Mouse (Mus musculus) cerebellum, postnatal 4 days (tissue): ENCODE measurements around the gene Trio.
"Not testable (repeated sequence)": the region's sequence is repeated elsewhere in the genome, so short reads cannot be mapped to it uniquely, and the experiment has no call there.

Source experiments
- DNase-seq, 2 experiments: peaks; one replicate each; pipeline ENCODE4 v3.0.0; 2022; ENCODE audit warnings: low spot score in 2 of 2, mixed read lengths in 1 of 2

Gene Trio

DNA sequence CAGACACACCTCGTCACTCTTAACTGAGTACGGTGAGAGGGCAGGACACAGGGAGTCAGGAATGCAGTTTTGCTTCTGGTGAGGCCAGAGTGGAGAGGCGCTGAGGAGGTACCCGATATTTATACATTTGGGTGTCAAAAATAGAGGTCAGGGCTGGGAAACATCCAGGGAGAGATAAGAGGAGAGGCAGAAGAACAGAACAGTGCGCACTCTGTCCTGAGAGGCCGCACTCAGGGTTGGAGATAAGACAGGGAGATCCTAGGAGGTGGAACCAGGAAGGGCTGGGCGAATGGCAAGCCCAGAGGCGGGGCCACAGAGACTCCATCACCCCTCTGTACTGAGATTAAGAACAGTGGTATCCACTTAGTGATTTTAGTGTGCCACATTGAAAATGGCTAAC, 185.1 kb downstream of the Trio start:
- DNase-seq, result no peak

DNA sequence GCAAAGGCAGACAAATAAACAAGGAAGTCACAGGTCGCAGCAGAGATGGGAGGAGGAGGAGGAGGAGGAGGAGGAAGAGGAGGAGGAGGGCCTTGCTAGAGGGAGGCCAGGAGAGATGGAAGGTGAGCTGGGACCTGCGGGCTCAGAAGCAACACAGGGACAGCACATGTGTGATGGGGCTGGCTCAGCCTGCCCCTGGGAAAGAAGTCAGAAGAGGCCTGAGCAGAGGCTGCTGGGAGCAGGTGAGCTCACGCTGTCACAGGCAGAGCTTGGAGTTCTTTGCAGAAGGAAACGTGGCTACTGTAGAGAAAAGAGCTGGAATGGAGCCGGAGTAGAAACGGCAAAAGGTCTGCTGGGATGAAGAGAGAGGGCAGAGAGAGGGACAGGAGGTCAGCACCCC, 185.5 kb downstream of the Trio start:
- no peak for DNase-seq

DNA sequence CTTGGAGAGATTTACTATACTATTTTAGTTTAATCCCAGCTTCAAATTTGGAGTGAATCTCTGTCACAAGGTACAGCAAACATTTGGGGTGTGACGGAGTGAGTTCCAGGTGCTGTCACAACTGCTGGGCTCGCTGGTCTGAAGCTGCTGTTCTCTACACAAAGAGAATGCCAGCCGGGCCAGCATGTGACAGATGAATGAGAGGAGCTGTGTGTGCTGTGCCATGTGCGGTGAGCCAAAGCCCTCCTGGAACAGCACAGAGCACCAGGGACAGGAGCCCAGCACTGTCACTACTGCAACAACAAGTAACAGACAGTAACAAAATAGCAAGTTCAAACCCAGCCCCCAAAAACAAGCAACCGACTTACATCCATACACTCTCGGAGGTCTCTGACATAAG, 194.0 kb downstream of the Trio start:
- no peak for DNase-seq

DNA sequence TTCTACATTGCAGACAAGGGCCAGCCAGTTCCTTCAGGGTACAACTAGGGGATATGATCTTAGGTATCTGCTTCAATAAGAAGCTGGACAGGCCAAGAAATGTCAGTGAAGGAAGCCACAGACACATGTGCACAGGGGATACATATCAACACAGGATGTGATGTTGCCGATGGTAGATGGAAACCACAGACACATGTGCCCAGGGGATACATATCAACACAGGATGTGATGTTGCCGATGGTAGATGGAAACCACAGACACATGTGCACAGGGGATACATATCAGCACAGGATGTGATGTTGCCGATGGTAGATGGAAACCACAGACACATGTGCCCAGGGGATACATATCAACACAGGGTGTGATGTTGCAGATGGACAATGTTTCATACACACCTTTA, 197.8 kb downstream of the Trio start:
- not testable (repeated sequence) for DNase-seq

DNA sequence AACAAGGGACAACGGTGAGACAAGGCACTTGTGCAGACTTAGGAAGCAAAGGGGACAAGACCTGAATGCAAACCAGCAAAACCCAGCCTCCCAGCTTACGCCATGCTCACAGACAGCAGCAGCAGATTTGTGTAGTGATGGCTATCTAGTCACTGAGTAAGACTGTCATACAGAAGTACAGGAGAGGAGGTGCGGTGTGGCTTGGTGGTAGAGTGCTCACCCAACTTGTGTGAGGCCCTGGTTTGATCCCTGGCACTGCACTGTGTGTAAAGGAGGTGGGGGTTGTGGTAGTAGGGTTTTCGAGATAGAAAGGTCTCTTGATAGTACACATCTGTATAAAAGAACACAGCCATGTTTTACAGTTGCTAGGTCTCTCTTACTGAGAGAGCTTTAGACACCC, 198.8 kb downstream of the Trio start:
- no peak for DNase-seq

DNA sequence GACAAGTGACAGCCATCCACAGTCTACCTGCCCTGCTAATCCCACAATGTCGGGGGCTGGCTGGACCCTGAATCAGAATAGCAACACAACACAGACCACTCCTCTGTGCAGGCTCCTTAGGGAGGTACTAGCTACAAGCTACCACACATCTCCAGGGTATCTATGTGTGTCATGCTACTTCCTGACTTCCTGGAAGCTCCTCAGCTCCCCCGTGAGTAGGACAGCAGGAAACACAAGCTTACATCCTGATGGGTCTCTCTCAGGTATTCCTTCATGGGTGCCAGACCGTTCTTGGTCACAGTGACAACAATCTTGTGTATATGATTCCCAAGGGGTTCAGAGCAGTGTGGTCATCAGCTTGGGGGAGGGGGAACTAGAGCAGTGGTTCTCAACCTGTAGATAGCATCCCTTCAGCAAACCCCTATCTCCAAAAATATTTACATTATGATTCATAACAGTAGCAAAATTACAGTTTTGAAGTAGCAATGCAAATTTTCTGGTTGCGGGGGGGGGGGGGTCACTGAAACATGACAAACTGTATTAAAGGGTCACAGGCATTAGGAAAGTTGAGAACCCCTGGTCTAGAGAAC, 199.5 kb downstream of the Trio start:
- no peak for DNase-seq

DNA sequence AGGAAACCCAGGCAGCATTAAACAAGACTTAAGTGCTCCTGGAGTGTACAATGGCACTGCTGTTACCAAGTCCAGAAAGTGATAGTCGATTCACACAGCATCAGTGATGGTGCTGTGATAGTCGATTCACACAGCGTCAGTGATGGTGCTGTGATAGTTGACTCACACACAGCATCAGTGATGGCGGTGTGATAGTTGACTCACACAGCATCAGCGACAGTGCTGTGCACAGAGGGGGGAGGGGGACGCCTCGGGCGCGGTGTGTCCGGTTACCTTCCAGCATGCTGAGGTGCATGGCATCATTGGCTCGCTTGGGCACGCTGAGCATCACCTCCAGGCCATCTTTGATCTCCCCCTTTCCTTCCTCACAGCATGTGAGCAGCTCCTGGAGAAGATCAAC, 200.3 kb downstream of the Trio start:
- DNase-seq, result no peak

DNA sequence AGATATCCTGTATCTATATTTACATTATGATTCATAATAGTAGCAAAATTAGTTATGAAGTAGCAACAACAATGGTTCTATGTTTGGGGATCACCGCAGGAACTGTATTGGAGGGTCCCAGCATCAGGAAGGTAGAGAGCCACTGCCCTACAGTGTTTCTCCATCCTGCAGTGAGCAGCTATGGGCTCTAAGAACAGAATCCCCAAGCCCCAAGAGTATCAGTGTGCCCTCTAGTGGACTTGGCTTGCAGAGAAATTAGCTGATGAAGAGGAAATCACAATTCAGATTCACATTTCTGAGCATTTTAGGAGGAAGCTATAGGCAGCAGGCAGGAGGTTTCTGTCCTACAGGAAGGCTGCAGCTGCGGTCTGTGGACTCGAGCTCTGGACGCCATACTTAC, 202.1 kb downstream of the Trio start:
- DNase-seq, result no peak

DNA sequence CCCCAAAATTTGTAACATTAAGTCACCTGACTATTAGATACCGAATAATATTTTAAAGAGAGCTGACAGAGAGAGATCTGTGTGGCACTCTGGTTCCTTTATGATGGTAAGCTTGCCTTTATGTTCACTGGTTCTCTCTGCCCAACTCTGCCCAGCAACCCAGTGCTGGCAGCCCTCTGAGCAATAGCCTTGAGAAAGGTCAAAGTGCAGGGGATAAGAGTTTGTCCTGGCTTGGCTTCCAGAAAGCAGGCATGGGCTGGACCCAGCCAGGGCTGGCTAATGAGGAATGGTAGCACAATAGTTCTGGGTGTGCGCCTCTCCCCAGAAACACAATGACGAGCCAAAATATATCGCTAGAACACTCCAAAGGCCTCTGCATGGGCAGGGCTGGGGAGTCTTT, 203.2 kb downstream of the Trio start:
- DNase-seq, result no peak

DNA sequence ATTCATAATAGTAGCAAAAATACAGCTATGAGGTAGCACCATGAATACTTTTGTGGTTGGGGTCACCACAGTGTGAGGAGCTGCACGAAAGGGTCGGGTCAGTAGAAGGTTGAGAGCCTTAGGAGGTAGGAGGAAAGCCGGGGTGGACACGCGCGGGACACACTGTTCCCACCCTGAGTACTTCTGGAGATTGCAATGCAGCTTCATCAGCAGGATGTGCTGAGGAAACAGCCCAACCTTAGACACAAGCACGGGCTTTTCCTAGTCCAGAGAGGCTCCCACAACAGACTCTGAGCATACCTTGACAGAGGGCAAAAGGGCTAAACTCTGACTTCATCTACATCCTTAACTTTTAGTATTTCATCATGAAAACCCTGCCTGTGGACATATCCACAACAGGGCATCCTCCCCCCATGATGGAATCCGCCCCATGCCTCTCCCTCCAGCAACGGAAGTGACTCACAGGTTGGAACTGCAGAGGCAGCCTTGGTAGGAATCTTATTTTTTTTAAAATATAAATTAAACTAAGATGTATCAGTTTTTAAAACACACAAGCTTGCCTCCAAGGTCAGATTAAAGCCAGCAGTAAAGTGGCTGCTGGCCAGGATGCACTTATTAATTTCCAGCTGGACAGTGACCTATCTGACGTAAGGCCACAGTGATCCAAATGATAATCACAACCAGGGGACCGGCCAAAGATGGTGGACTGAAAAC, 203.8 kb downstream of the Trio start:
- no peak for DNase-seq

DNA sequence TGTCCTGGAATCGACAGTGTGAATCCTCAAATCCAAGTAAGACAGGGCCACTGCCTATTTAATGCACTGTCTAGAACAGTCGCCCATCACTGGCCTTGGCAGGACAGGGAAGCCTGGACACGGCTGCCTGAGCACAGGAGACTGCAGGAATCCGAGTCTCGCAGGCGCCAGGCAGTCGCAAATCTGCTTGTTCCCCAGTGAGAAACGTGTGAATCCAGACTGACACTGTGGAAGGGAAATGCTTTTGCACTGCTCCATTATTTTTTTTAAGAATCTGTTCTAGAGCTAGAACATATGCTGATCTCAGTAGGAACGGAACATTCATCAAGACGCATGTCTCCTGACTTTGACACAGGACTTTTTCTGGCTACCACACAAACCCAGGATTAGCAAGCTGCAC, 208.6 kb downstream of the Trio start:
- DNase-seq, result no peak

DNA sequence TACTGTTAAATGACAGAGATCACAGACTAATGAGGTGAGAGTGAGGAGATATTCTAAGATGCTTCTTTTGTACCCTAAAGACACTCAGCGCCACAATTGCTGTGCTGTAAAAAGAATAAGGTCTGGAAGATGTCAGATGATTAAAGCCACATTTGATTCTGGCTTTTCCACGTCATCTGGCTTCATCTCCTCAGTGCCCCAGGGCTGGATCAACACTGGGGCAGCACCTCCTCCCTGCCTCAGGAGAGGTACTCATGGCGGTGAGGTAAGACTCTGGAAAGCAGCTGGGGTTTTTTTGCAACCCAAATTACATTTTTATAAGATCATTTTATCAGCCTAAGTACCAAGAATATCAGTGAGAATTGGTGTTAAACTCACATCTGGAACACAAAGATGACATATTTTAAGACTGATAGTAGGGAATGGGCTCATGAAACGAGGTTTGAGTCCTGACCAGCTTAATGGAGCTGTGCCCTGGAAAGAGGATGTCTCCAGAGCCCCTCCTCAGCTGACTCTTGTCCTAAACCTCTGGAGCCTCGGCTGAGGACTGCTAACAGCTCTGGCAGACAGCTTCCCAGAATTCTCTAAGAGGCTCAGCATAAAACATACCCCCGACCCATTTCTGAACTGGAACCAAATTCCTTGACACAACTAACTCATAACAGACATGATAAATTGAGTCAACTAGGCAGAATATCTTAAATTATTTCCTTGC, 210.8 kb downstream of the Trio start:
- no peak for DNase-seq

DNA sequence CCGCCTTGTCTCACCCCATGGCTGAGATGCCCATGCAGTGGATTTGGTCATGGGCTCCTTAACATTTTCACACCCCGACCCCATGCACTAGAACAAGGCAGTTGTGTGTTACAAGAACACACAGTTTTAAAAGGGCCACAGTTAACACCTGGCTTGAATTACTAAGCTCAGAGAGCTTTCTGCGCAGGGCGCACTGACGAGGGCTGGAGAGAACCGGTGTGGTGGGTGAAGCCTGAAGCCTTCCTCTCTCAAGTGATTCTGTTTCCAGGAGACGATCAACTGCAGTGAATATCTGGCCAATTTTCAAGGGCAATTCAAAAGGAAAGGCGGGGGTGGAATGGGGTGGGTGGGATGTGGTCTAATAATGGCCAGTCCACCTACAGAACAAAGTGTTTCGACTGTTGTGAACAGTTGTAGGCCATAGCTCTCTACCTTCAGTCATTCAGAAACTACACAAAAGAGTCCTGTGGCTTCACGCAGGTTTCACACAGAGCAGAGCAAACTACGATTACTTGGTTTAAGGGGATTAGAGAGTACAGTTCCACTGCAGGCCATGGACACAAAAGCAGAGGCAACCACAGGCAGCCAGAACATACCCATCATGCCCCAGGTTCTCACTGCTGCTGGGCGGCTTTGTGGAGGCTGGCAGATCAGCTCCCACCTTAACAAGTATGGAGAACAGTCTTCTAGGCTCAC, 214.7 kb downstream of the Trio start:
- no peak for DNase-seq

DNA sequence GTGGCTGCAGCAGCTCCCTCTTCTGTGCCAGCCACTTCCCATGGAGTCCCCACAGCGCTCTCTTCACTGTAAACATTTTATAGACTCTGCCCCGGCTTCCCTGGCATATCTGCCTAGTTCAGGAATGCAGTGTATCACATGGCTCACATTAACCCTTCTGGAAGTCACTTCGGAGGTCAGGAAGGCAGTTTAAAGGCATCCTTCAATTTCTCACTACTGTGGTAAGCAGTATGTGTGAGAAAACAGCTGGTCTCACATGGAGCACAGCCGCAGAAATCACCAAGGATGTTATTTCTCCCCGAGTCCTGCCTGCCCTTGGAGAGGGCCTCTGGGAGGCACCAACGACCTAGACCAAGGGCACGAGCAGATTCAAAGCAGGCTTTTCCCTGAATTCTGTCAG, 215.4 kb downstream of the Trio start:
- no peak for DNase-seq

DNA sequence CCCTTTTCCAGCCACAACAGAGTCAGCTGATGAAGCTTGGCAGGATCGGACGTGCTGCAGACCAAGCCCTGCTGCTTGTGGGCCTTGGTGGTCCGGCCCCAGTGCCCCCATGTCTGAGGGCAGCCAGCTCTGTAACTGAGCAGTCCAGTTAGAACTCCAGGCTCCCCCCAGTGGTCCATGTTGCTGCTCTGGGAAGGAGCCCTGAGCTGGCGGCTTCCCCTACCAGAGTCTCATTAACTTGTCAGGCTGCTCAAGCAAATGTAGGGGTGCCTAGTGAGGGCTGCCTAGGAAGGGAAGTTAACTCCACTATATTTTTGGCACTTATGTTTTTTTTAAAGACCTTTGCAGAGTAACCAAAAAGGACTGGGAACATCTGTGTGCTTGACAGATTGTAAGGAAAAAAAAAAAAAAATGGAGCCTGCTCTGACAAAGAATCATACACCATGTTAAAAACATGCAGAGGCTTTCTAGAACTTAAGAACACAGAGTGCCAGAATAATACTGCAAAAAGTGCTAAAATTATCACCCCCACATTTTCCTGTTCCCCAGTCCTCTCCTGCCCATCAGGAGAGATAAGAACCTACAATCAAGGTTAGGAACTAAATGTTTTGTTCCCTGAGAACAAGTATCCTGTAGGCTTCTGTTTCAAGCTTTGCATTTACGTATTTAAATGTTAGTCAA, 216.9 kb downstream of the Trio start:
- peak in 1 of 2 experiments; percentile 41 for DNase-seq

DNA sequence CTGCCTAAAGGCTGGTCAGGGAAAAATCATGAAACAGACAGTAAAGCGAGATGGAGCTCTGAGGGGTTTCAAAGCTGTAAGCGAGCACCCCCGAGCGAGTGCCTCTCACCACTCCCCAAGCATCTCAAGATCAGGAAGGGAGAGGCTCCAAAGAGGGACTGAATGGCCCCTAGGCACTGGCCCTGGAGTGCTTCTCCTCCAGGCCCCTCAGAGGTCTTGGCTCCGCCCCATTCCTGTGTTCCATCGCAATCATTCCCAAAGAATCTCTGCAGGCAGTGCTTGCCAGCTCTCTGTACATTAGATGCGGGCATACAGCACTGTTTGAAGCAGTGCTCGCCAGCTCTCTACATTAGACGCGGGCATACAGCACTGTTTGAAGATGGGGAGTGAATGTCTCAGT, 219.4 kb downstream of the Trio start:
- DNase-seq, result no peak

DNA sequence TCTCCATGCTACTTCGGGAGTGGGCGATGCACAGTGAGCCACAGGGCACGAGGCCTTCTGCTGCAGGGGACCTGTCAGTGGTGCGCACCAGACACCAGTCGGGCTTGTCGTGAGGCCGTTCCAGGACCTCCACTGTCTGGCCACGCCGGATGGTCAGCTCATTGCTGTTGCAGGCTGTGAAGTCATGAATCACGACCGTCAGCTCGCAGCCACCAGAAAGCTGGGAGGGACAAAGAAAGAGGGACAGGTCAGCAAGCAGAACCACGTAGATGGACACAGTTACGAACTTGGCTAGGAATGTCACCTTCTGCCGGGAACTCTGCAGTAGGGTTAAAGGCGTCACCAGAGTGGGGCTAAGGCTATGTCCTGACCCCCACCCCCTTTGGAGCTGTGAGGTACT, 220.0 kb downstream of the Trio start:
- no peak for DNase-seq

DNA sequence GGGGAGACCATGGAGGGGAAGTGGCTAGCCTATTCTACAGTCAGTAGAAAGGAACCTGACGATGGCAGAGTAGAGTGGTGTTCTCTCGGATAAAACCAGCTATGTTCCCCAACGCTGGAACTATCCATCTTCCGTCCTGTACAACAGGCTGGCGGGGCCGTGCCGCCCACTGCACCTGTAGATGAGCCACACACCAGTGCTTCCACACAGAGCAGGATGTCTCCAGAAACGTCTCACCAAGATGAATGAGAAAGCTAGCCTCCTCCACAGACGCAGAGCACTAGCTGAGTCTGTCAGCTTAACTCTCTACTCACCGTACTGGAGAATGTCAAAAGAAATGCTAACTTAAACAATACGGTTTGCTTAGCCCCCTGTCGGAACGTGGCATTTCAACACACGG, 221.2 kb downstream of the Trio start:
- no peak for DNase-seq

DNA sequence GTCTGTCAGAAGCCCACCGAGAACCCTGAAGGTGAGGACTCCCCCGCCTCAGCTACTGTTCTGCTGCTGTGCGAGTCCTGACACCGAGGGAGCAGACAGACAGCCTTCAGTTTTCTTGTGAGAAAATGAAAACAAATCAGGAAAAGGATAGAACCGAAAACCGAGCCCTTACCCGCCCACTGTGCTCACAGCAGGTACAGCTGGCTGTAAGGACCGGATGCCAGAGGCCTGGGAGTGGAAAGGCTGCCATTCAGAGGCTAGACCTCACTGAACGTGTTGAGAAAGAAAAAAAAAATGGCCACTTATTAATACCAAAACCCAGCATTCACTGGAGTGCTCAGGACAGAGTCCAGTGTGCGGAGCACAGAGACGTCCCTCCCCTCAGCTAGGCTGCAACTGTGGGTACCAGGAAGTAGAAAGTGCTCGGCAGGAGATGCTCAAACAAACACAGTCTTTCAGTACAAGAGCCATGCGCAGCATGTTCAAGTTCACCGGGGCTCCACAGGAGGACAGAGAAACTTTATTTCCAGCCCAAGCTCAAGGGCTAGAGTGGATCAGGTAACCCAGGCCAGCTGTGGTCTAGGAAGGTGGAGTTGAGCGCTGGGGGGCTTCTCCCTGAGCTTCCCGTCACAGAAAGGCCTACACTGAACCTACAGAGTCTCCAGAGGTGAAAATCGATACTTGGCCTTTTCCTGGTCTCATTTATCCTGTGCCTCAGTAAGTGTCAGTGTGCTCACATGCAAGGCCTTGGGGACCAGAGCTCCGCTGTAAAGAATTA, 221.9 kb downstream of the Trio start:
- no peak for DNase-seq

DNA sequence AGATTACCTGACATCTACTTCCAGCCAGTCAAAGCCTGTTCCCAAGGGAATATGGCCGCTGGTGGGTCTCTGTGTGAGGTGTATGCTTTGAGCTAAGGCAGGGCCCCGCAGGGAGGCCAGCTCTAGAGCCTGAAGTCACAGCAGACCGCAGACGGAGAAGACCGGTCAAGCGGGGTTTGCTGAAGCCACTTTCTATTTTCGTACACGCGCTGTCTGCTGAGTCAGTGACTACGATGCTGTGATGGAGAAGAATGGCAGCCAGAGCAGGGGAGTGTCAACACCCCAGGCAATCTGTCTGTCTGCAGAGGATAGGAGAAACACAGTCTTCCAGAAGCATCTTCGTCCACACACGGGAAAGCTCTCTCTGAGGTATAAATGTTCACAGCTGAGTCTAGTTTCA, 223.4 kb downstream of the Trio start:
- DNase-seq, result no peak

DNA sequence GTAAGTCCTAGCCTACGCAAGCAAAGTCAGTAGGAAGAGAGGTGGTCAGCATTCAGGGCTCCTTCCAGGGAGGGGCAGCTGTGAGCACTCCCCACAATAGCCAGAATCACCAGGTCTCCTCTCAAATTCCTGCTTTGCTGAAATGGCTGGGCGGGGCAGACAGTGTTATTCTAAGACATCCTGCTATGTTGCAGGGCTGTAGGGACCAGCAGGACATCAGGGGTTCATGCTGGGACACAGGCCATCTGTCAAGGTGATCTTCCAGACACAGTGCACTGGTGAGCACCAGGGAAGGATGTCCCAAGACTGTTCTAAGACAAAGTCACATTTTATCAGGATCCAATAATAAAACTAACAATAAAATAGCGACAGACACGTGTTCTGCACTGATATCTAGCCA, 224.5 kb downstream of the Trio start:
- no peak for DNase-seq
